Mouse (Mus musculus) hematopoietic stem cell, adult 5-6 weeks (primary cell): ENCODE data around the gene Hist1h2ap. TPM values are rescaled to one million over a fixed set of nuclear protein-coding genes. Genes with fewer than 3 reads are reported as not detected.

Source experiments
- ATAC-seq, 2 experiments: fragments of 125-278 bp in 1 of 2; replicated peaks in 1 of 2; 2 replicates each; pipeline ENCODE4 v1.8.0; 2016 to 2017; ENCODE audit warnings: inconsistent platforms in 2 of 2, mild to moderate bottlenecking in 2 of 2, moderate number of reproducible peaks in 2 of 2, low read depth in 1 of 2, moderate TSS enrichment in 1 of 2; ENCODE audit not compliant: low FRiP score in 2 of 2, poor library complexity in 2 of 2, severe bottlenecking in 2 of 2, insufficient read depth in 1 of 2, low TSS enrichment in 1 of 2
- total RNA-seq: library from RNA; stranded (forward); fragments of 172-1452, 232-1000 nt; gene quantifications from 2 replicates; pipeline ENCODE4 v1.2.3, GENCODE M21; 2017

Hist1h2ap gene
- total RNA-seq, 1 experiment from 2014 or later = 2,322 TPM

- ATAC-seq = peak in 1 of 2 experiments; percentile 51; a peak in 1 of 4 replicates
Measured at GRCm38 (mm10) chr13:21820082-21820890, 13.0 kb downstream of the Hist1h2ap start.

- peak; percentile 12 to 22; a peak in 3 of 4 replicates for ATAC-seq
Measured at GRCm38 (mm10) chr13:21812092-21812491, 21.2 kb downstream of the Hist1h2ap start.

- ATAC-seq = peak; percentile 63 to 65
Measured at GRCm38 (mm10) chr13:21811539-21811938, 21.8 kb downstream of the Hist1h2ap start, which contains the start of gene Hist1h4m. Gene Hist1h4m, plus strand, starts transcription at chr13:21811746.

- ATAC-seq = peak in 1 of 2 experiments; percentile 15; a peak in 2 of 4 replicates
Measured at GRCm38 (mm10) chr13:21811074-21811473, 22.2 kb downstream of the Hist1h2ap start.

- peak; percentile 86 to 90 for ATAC-seq
Measured at GRCm38 (mm10) chr13:21810073-21810472, 23.2 kb downstream of the Hist1h2ap start, which contains the start of the genes Hist1h2bq and Hist1h2ao. Gene Hist1h2bq, minus strand, starts transcription at chr13:21810197. Gene Hist1h2ao, plus strand, starts transcription at chr13:21810465.

- peak; percentile 85 to 95 for ATAC-seq
Measured at GRCm38 (mm10) chr13:21803058-21803457, 30.2 kb downstream of the Hist1h2ap start.

GRCm38 (mm10) chr13:21797163-21797562 is 36.1 kb downstream of the Hist1h2ap start:
- peak; percentile 86 to 91 for ATAC-seq

- ATAC-seq = no peak
Measured at GRCm38 (mm10) chr13:21795584-21795983, 37.7 kb downstream of the Hist1h2ap start.

GRCm38 (mm10) chr13:21790601-21791283 is 42.6 kb downstream of the Hist1h2ap start:
- no peak for ATAC-seq

GRCm38 (mm10) chr13:21789925-21790324 is 43.4 kb downstream of the Hist1h2ap start:
- no peak for ATAC-seq

GRCm38 (mm10) chr13:21787760-21788593 is 45.3 kb downstream of the Hist1h2ap start:
- ATAC-seq = no peak

- ATAC-seq = peak; percentile 90 to 93
Measured at GRCm38 (mm10) chr13:21786899-21787629, 46.2 kb downstream of the Hist1h2ap start, which contains the start of the genes Hist1h2an and Hist1h2bp. Gene Hist1h2an, minus strand, starts transcription at chr13:21787218. Gene Hist1h2bp, plus strand, starts transcription at chr13:21787461.

GRCm38 (mm10) chr13:21786189-21786898 is 47.0 kb downstream of the Hist1h2ap start:
- no peak for ATAC-seq

GRCm38 (mm10) chr13:21784311-21784710 is 49.0 kb downstream of the Hist1h2ap start:
- ATAC-seq = no peak

GRCm38 (mm10) chr13:21783734-21784161 is 49.6 kb downstream of the Hist1h2ap start:
- ATAC-seq = no peak

- peak; percentile 44 to 52; a peak in 3 of 4 replicates for ATAC-seq
Measured at GRCm38 (mm10) chr13:21783255-21783617, 50.1 kb downstream of the Hist1h2ap start, which contains the start of gene Hist1h3i. Gene Hist1h3i, minus strand, starts transcription at chr13:21783370.
